Mouse (Mus musculus) MEL (cell line): Measurements from ENCODE around the gene Gm37240. TPM values are rescaled to one million over a fixed set of nuclear protein-coding genes. Genes with fewer than 3 reads are reported as not detected.

Experiments used
- DNase-seq: peaks from one replicate; pipeline ENCODE4 v3.0.0; 2011; ENCODE audit warnings: low read depth, low spot score
- H3K27ac ChIP-seq: 2 replicates; pipeline ENCODE4 v1.5.1; 2012; ENCODE audit warnings: low read depth, mild to moderate bottlenecking, control low read depth, low read length, moderate library complexity; ENCODE audit not compliant: control insufficient read depth
- H3K27me3 ChIP-seq, 2 experiments: fragments of 150-350 bp in 1 of 2; sonication (generic) in 1 of 2; 2 replicates each; pipeline ENCODE4 v1.6.1; 2012; ENCODE audit warnings: low read length in 2 of 2, mild to moderate bottlenecking in 2 of 2, improper control_type of control experiment in 1 of 2, moderate library complexity in 1 of 2; ENCODE audit not compliant: insufficient read depth in 2 of 2, control insufficient read depth in 1 of 2
- H3K36me3 ChIP-seq, 2 experiments: 2 replicates each; pipeline ENCODE4 v1.6.1; 2012 to 2014; ENCODE audit warnings: low read length in 2 of 2, improper control_type of control experiment in 1 of 2, inconsistent platforms in 1 of 2, mild to moderate bottlenecking in 1 of 2; ENCODE audit not compliant: insufficient read depth in 2 of 2, control insufficient read depth in 1 of 2
- H3K4me1 ChIP-seq, 2 experiments: fragments of 150-350 bp in 1 of 2; sonication (generic) in 1 of 2; 2 replicates each; pipeline ENCODE4 v1.6.1; 2012; ENCODE audit warnings: low read length in 2 of 2, improper control_type of control experiment in 1 of 2, mild to moderate bottlenecking in 1 of 2; ENCODE audit not compliant: insufficient read depth in 2 of 2, control insufficient read depth in 1 of 2
- H3K4me3 ChIP-seq, 2 experiments: fragments of 150-350 bp in 1 of 2; sonication (generic) in 1 of 2; 2 replicates each; pipeline ENCODE4 v1.5.1; 2012; ENCODE audit warnings: low read depth in 2 of 2, low read length in 2 of 2, mild to moderate bottlenecking in 2 of 2, moderate library complexity in 2 of 2, control low read depth in 1 of 2, improper control_type of control experiment in 1 of 2; ENCODE audit not compliant: control insufficient read depth in 1 of 2, insufficient read depth in 1 of 2
- H3K79me2 ChIP-seq: 2 replicates; pipeline ENCODE4 v1.6.1; 2012; ENCODE audit warnings: mild to moderate bottlenecking, low read length, moderate library complexity; ENCODE audit not compliant: control insufficient read depth, poor library complexity, insufficient read depth
- H3K9ac ChIP-seq: 2 replicates; pipeline ENCODE4 v1.6.1; 2012; ENCODE audit warnings: low read depth, mild to moderate bottlenecking, control low read depth, low read length, moderate library complexity; ENCODE audit not compliant: control insufficient read depth, poor library complexity, severe bottlenecking
- H3K9me3 ChIP-seq: fragments of 150-350 bp; sonication (generic); replicated peaks from 2 replicates; pipeline ENCODE4 v1.6.1; 2012; ENCODE audit warnings: mild to moderate bottlenecking, low read length, improper control_type of control experiment, moderate library complexity; ENCODE audit not compliant: insufficient read depth
- CHD1 ChIP-seq: IDR thresholded peaks from 2 replicates; pipeline ENCODE4 v1.6.1; 2012; ENCODE audit warnings: low read depth, mild to moderate bottlenecking, inconsistent platforms, low read length, improper control_type of control experiment
- EP300 ChIP-seq, 2 experiments: IDR thresholded peaks; 2 replicates each; pipeline ENCODE4 v1.6.1; 2011; ENCODE audit warnings: improper control_type of control experiment in 2 of 2, low read length in 2 of 2, low read depth in 1 of 2, mild to moderate bottlenecking in 1 of 2
- ETS1 ChIP-seq: IDR thresholded peaks from 2 replicates; pipeline ENCODE4 v1.6.1; 2012; ENCODE audit warnings: low read depth, mild to moderate bottlenecking, inconsistent platforms, low read length, improper control_type of control experiment, moderate library complexity
- GABPA ChIP-seq: IDR thresholded peaks from 2 replicates; pipeline ENCODE4 v1.6.1; 2012; ENCODE audit warnings: low read depth, mild to moderate bottlenecking, inconsistent platforms, low read length, improper control_type of control experiment, moderate library complexity
- GATA1 ChIP-seq: IDR thresholded peaks from 2 replicates; pipeline ENCODE4 v1.6.1; 2011; ENCODE audit warnings: low read depth, low read length, improper control_type of control experiment
- HCFC1 ChIP-seq: IDR thresholded peaks from 2 replicates; pipeline ENCODE4 v1.6.1; 2012; ENCODE audit warnings: low read depth, mild to moderate bottlenecking, inconsistent platforms, low read length, improper control_type of control experiment, moderate library complexity
- JUND ChIP-seq: IDR thresholded peaks from 2 replicates; pipeline ENCODE4 v1.6.1; 2011; ENCODE audit warnings: low read depth, mild to moderate bottlenecking, improper control_type of control experiment, low read length
- KAT2A ChIP-seq: conservative IDR thresholded peaks from 2 replicates; pipeline ENCODE4 v1.6.1; 2012; ENCODE audit warnings: low read depth, low read length, improper control_type of control experiment, inconsistent platforms
- MAX ChIP-seq: IDR thresholded peaks from 2 replicates; pipeline ENCODE4 v1.6.1; 2011; ENCODE audit warnings: low read length, improper control_type of control experiment
- MAZ ChIP-seq: IDR thresholded peaks from 2 replicates; pipeline ENCODE4 v1.6.1; 2012; ENCODE audit warnings: low read depth, mild to moderate bottlenecking, inconsistent platforms, low read length, improper control_type of control experiment
- MYB ChIP-seq: IDR thresholded peaks from 2 replicates; pipeline ENCODE4 v1.6.1; 2011; ENCODE audit warnings: mild to moderate bottlenecking, low read depth, low read length, improper control_type of control experiment
- NRF1 ChIP-seq: IDR thresholded peaks from 2 replicates; pipeline ENCODE4 v1.6.1; 2014; ENCODE audit warnings: low read depth, mild to moderate bottlenecking, inconsistent platforms, low read length, improper control_type of control experiment, moderate library complexity; ENCODE audit not compliant: poor library complexity, insufficient read depth, severe bottlenecking
- POLR2AphosphoS2 ChIP-seq: IDR thresholded peaks from 2 replicates; pipeline ENCODE4 v1.6.1; 2011; ENCODE audit warnings: low read length, improper control_type of control experiment
- RAD21 ChIP-seq: IDR thresholded peaks from 2 replicates; pipeline ENCODE4 v1.6.1; 2011; ENCODE audit warnings: mild to moderate bottlenecking, low read depth, low read length, improper control_type of control experiment
- RCOR1 ChIP-seq: IDR thresholded peaks from 2 replicates; pipeline ENCODE4 v1.6.1; 2012; ENCODE audit warnings: low read depth, mild to moderate bottlenecking, inconsistent platforms, low read length, improper control_type of control experiment
- SMC3 ChIP-seq: IDR thresholded peaks from 2 replicates; pipeline ENCODE4 v1.6.1; 2011; ENCODE audit warnings: low read depth, low read length, improper control_type of control experiment
- TAL1 ChIP-seq: IDR thresholded peaks from 2 replicates; pipeline ENCODE4 v1.6.1; 2012; ENCODE audit warnings: mild to moderate bottlenecking, inconsistent platforms, low read length, moderate library complexity, mixed read lengths
- UBTF ChIP-seq: IDR thresholded peaks from 2 replicates; pipeline ENCODE4 v1.6.1; 2012; ENCODE audit warnings: low read depth, mild to moderate bottlenecking, inconsistent platforms, low read length, improper control_type of control experiment, moderate library complexity, borderline replicate concordance; ENCODE audit not compliant: insufficient read depth
- USF2 ChIP-seq, 2 experiments: IDR thresholded peaks; 2 replicates each; pipeline ENCODE4 v1.6.1; 2011 to 2012; ENCODE audit warnings: improper control_type of control experiment in 2 of 2, low read length in 2 of 2, borderline replicate concordance in 1 of 2, inconsistent platforms in 1 of 2, low read depth in 1 of 2, mild to moderate bottlenecking in 1 of 2; ENCODE audit not compliant: insufficient read depth in 1 of 2
- ZC3H11A ChIP-seq: IDR thresholded peaks from 2 replicates; pipeline ENCODE4 v1.6.1; 2012; ENCODE audit warnings: low read depth, mild to moderate bottlenecking, inconsistent platforms, low read length, improper control_type of control experiment
- ZNF384 ChIP-seq: IDR thresholded peaks from 2 replicates; pipeline ENCODE4 v1.6.1; 2012; ENCODE audit warnings: low read depth, mild to moderate bottlenecking, inconsistent platforms, low read length, improper control_type of control experiment
- polyA plus RNA-seq, 2 experiments: library from polyadenylated mRNA; stranded (reverse) in 1 of 2; unstranded in 1 of 2; fragments of >175 nt in 1 of 2; fragments of >200 nt in 1 of 2; gene quantifications; 2 replicates each; pipeline versions ENCODE4 v1.2.1 to v1.2.4; 2012; ENCODE audit warnings: low replicate concordance in 2 of 2, low read depth in 1 of 2; ENCODE audit not compliant: insufficient read length in 2 of 2, insufficient read depth in 1 of 2, missing spikeins in 1 of 2
- total RNA-seq: library from RNA; depleted of rRNA; stranded (reverse); fragments of 300-350 nt; gene quantifications from 2 replicates; pipeline ENCODE4 v1.2.3, GENCODE M21; 2012

Gene Gm37240
- total and polyA plus RNA-seq, 3 experiments, result 0.04 TPM; not detected in 2

- Histone ChIP-seq H3K4me1 (no peaks in the 10 kb centered on the region), H3K27me3 (no peaks in the 10 kb centered on the region)
- DNase-seq, result no peak
These were observed 755.4 kb downstream of the Gm37240 start for GRCm38 (mm10) chr3:85131878-85132277.

GRCm38 (mm10) chr3:85128546-85128945 lies 758.8 kb downstream of the Gm37240 start:
- no peak for DNase-seq
- Histone ChIP-seq H3K79me2 (no peaks in the 10 kb centered on the region), H3K27me3 (no peaks in the 10 kb centered on the region), H3K27ac (no peak overlapping the region), H3K9ac (no peak overlapping the region), H3K4me3 (no peak overlapping the region), H3K36me3 (no peaks in the 10 kb centered on the region), H3K4me1 (no peaks in the 10 kb centered on the region), H3K9me3 (no peaks in the 10 kb centered on the region)
- TF ChIP-seq MAZ, result no peak
- no peak for TF ChIP-seq RCOR1
- no peak for TF ChIP-seq ZNF384
- no peak for TF ChIP-seq POLR2AphosphoS2
- TF ChIP-seq GATA1, result no peak
- TF ChIP-seq SMC3, result no peak
- TF ChIP-seq MAX, result no peak
- no peak for TF ChIP-seq RAD21
- no peak for TF ChIP-seq ZC3H11A
- no peak for TF ChIP-seq CHD1
- TF ChIP-seq HCFC1, result no peak
- TF ChIP-seq NRF1, result no peak
- no peak for TF ChIP-seq TAL1
- TF ChIP-seq GABPA, result no peak
- no peak for TF ChIP-seq EP300 (IDR thresholded peaks at IDR 0.05; ENCODE audit: low read depth in 1 of 2, low read length in 2 of 2)

More at GRCm38 (mm10) chr3:85131878-85132277, 755.4 kb downstream of the Gm37240 start:
- Histone ChIP-seq H3K36me3 (no peaks in the 10 kb centered on the region), H3K4me3 (no peak overlapping the region), H3K9me3 (no peaks in the 10 kb centered on the region), H3K9ac (no peak overlapping the region), H3K79me2 (no peaks in the 10 kb centered on the region), H3K27ac (no peak overlapping the region)
- TF ChIP-seq EP300 (IDR thresholded peaks at IDR 0.05; ENCODE audit: low read depth in 1 of 2, low read length in 2 of 2), result no peak
- no peak for TF ChIP-seq RCOR1
- no peak for TF ChIP-seq KAT2A
- TF ChIP-seq HCFC1, result no peak
- TF ChIP-seq SMC3, result no peak
- no peak for TF ChIP-seq UBTF
- TF ChIP-seq MYB, result no peak
- TF ChIP-seq NRF1, result no peak
- TF ChIP-seq USF2 (IDR thresholded peaks at IDR 0.05; ENCODE audit: borderline replicate concordance in 1 of 2, insufficient read depth in 1 of 2, low read depth in 1 of 2, low read length in 2 of 2), result no peak
- no peak for TF ChIP-seq JUND
- TF ChIP-seq ETS1, result no peak
- TF ChIP-seq POLR2AphosphoS2, result no peak
- TF ChIP-seq ZC3H11A, result no peak
